Mouse (Mus musculus): ENCODE data around the gene Asb3. TPM values are rescaled to one million over a fixed set of nuclear protein-coding genes. Genes with fewer than 3 reads are reported as not detected.
A peak's percentile ranks its signal among the peaks of the same experiment; 100 is the strongest.

Asb3 gene
- total RNA-seq (2014; fragmentation: Nextera tagmentation) (13.8 and 18.5 TPM in 2 replicates), total RNA-seq (2017) (15.8 and 17.8 TPM in 2 replicates)

GRCm38 (mm10) chr11:30885171-30885871 is at the start of gene Asb3, which contains the start of gene Gpr75:
Asb3 (plus strand) TSS chr11:30885416.
Gpr75 (plus strand) TSS chr11:30885358.
- ATAC-seq (replicated peaks; ENCODE audit: poor library complexity, severe bottlenecking), result peak; percentile 65

DNA sequence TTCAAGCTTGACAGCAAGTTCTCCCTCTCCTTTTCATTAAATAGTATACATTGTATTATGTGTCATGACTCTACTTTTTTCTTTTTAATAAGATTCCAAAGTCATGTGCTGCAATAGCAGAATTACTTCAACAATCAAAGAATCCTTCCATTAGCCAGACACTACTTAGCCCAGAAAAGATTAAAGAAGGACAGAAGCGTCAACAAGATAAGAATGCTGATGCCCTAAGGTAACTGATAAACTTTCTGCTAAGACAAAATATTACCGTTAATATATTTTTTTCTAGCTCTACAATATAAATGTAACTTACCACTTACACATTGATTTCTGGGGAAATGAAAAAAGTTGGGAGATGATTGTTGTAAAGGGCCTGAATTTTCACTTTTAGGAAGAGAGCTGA is 46.4 kb upstream of the Asb3 start:
- no peak for ATAC-seq (replicated peaks; ENCODE audit: poor library complexity, severe bottlenecking)

GRCm38 (mm10) chr11:30844355-30844754 is 40.9 kb upstream of the Asb3 start:
- no peak for ATAC-seq (replicated peaks; ENCODE audit: poor library complexity, severe bottlenecking)

- no peak for ATAC-seq (replicated peaks; ENCODE audit: poor library complexity, severe bottlenecking)
Measured at GRCm38 (mm10) chr11:30872425-30872824, 12.8 kb upstream of the Asb3 start.

- no peak for ATAC-seq (replicated peaks; ENCODE audit: poor library complexity, severe bottlenecking)
Measured at GRCm38 (mm10) chr11:30888153-30888552, 2.9 kb downstream of the Asb3 start.

GRCm38 (mm10) chr11:30896201-30896600 is 11.0 kb downstream of the Asb3 start:
- ATAC-seq (replicated peaks; ENCODE audit: poor library complexity, severe bottlenecking), result no peak

DNA sequence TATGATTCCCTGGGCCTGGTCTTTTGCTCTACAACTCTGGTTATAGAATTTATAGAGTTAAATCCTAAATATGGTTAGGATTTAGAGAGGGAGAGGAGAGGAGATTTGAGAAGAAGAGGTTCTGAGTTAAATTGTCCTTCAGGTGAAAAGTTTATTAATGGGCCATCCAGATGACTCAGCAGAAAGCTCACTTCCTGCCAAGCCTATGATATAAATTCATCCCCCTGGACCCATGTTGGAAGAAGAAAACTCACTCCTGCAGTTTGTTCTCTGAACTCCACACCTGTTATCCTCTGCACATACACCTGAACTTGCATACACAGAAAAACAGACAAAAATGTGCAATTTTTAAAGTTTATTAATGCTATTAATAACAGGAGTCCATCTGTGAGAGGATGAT is 14.1 kb downstream of the Asb3 start:
- ATAC-seq (replicated peaks; ENCODE audit: poor library complexity, severe bottlenecking), result no peak

DNA sequence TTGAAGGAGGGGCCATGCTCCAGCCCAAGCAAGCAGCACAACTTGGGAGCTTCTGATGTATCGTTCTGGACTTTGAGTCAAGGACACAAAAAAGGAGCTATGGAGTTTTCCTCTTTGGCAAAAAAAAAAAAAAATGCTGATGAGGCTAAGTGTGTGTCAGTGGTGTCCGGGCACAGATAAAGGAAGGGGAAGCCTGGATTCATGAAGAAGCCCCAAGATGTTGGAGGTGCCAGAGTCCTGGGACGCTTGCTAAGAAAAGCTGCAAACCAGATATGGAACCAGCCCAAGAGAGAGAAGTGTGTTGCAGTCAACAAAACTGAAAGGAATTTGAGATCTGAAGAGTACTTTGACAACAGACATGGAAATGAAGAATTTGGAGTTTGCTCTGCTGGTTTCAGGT is 27.1 kb downstream of the Asb3 start:
- no peak for ATAC-seq (replicated peaks; ENCODE audit: poor library complexity, severe bottlenecking)

GRCm38 (mm10) chr11:30920641-30921040 is 35.4 kb downstream of the Asb3 start:
- no peak for ATAC-seq (replicated peaks; ENCODE audit: poor library complexity, severe bottlenecking)

DNA sequence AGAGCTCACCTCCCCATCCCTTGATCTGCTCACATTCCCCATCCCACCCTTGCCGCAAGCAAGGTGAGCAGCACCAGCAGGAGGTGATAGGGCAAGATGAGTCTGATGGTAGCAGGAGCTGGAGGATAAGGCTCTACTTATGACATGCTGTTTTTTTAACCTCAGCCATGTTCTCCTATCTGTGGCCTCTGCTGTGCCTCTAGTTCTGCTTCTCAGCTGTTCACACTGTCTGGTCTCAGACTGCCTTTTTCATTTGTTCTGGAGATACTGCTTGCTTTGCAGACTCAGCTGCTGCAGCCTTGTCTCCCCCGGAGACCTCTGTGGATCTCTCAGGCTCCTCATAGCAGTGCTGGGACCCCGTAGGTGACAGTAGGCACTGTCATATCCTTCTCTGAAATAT is 38.1 kb downstream of the Asb3 start:
- no peak for ATAC-seq (replicated peaks; ENCODE audit: poor library complexity, severe bottlenecking)

DNA sequence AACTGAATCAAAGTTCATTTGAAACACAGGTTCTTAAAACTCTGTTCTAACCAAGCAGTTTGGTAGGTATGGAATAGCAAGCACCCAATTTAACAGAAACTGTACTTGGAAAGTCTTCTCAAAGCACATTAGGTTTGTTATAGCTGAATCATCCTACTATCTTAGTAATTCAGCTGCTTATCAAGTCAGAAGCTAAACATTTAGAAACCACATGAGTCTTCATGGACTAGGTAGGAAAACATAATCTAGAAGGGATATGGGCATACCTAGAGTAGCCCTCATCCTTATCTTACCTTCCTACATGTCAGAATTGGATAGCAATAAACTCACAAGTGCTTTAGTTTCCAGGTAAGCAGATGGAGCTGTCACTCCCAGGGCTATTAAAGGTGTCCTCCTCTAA is 42.9 kb downstream of the Asb3 start:
- ATAC-seq (replicated peaks; ENCODE audit: poor library complexity, severe bottlenecking), result no peak

DNA sequence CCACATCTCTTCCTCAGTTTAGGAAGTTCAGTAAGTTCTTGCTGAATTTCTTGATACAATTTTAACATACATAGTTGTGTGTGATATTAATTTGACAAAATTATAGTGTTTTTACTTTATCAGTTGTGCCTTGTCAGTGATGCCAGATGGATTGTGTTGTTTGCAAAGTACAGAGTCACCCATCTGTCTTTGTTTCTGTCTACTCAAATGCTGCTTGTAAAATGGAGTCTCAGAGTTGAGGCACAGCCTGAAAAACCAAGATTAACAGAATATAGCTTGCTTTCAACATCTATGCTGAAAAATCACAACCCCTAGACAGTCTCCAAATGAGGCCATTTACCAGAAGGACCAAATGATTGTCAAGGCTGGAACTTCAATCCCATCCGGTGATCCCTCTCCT is 43.3 kb downstream of the Asb3 start:
- ATAC-seq (replicated peaks; ENCODE audit: poor library complexity, severe bottlenecking), result no peak

DNA sequence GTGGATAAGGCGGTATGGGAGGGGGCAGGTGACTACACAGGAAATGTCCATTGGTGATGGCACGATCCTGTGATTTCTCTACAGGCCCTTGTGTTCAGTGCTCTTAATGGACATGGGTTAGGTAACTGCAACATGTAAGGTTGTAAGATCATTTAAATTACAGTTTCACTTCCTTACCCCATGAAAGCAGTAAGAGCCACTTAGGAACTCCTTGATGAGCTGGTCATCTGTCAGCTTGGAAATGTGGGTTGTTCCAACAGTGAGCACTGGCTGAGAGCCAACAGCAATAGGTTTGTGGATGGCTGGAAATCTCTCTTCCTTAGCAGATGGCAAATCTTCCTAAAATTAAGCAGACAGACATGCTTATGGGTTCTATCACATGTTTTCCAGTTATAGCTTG is 58.3 kb downstream of the Asb3 start:
- peak; percentile 86 for ATAC-seq (replicated peaks; ENCODE audit: poor library complexity, severe bottlenecking)

DNA sequence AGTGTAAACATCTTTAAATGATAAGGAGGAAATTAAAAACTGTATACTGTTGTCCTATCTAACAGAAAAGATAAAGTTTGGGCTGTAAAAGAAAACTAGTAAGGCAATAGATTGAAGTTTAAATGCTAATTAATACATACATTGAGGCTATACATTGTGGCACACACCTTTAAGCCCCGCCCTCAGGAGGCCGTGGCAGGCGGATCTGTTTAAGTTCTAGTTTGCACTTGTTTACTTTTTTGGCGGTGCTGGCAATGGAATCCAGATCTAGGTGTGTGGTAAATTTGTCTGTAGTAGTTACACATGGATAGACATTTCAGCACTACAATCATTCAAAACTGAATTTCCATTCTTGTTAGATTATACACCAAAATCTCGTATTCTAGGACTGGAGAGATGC is 67.6 kb downstream of the Asb3 start:
- ATAC-seq (replicated peaks; ENCODE audit: poor library complexity, severe bottlenecking), result no peak

GRCm38 (mm10) chr11:30953469-30954154 is 68.4 kb downstream of the Asb3 start:
- ATAC-seq (replicated peaks; ENCODE audit: poor library complexity, severe bottlenecking), result peak; percentile 63

DNA sequence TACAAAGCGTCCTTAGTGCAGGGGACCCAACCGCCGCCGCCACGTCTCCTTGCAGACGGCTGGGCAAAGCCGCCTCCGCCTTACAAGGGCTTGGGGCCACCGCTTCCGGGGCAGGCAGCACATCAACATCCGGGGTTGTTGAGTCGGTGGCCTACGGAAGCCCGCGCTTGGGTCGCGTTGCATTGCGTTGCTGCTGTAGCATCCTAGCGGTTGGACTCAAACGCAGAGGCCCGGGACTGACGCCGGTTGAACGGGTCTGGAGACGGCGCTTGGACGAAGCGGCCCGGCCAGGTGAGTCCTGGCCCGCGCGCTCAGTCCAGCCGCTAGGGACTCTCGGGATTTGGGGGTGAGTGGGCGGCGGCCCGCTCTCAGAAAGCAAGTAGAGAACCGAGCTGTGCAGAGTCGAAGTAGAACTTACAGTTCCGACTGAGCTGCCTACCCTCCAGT is 69.1 kb downstream of the Asb3 start, which contains the start of gene Erlec1:
Erlec1 (minus strand) TSS at position 57 of the 447 bp plus-strand sequence.
- ATAC-seq (replicated peaks; ENCODE audit: poor library complexity, severe bottlenecking), result peak; percentile 98

- no peak for ATAC-seq (replicated peaks; ENCODE audit: poor library complexity, severe bottlenecking)
Measured at GRCm38 (mm10) chr11:30985237-30985636, 100.0 kb downstream of the Asb3 start.

- ATAC-seq (replicated peaks; ENCODE audit: poor library complexity, severe bottlenecking), result peak; percentile 98
Measured at GRCm38 (mm10) chr11:30985877-30986624, 100.8 kb downstream of the Asb3 start, which contains the start of gene Chac2. Chac2 (minus strand) TSS chr11:30986350.

DNA sequence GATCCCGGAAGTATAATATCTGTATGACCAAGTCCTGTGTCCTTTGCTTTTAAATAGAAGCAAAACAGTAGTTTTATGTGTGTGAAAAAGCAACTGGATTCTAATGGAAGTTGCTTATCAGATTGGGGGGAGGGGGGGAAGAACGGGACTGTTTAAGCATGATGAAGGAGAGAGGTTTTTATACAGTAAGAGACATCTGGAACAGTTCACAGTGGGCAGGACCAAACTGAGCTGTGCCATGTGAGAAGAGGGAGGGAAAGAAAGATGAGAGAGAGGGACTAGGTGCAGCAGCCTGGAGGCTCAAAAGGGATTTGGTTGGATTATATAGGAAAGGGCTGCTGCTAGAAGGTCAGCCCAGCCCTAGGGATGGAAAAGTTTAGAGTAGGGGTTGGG is 101.4 kb downstream of the Asb3 start:
- ATAC-seq (replicated peaks; ENCODE audit: poor library complexity, severe bottlenecking), result peak; percentile 21; the same call in 1 of the 2 replicates

- ATAC-seq (replicated peaks; ENCODE audit: poor library complexity, severe bottlenecking), result no peak
Measured at GRCm38 (mm10) chr11:30996670-30997069, 111.5 kb downstream of the Asb3 start.

DNA sequence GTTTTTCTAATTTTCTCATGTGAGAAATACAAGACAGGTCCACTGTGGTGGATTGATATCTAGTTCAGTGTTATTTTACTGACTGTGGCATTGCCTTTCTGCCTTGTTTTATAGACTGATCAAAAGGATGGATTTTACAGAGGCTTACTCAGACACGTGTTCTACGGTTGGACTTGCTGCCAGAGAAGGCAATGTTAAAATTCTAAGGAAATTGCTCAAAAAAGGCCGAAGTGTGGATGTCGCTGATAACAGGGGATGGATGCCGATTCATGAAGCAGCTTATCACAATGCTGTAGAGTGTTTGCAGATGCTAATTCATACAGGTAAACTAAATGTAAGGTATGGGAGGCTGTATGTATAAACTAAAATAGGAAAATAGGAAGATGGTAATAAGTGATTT is 113.0 kb downstream of the Asb3 start:
- ATAC-seq (replicated peaks; ENCODE audit: poor library complexity, severe bottlenecking), result no peak
